Mouse (Mus musculus): ENCODE results near the gene Cmss1.

DNA sequence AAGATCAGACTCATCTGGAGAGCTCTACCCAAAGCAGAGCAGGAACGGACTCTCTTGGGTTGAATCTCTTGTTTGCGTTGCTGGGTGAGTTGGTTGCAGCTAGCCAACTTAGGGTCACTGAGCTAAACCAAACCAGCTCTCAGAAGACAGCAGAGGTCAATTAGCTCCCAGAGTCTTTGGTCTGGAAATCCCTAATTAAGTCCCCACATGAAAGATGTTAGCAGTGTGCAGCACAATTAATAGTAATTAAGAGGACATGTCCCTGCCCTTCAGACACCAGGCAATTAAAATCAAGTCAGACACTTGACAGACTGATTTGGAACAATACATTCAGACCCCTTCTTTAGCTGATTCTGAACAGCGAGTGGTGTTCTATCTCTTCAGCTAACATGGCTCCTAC lies 292.4 kb downstream of the Cmss1 start:
- TF ChIP-seq CTCF (IDR thresholded peaks at IDR 0.05; ENCODE audit: low read depth, low read length) (no peak), POLR2A (IDR thresholded peaks at IDR 0.05; ENCODE audit: borderline replicate concordance, low read depth, low read length) (no peak)

Data from bone marrow macrophage, adult 2 months (primary cell).